Mouse (Mus musculus) embryonic facial prominence, embryonic 13.5 days (tissue): ENCODE measurements at regions not wholly inside any gene's neighbourhood (a gene's known extent, or its start where the extent isn't known, plus 50 kb on each side); places are given as distances from the start of the nearest gene placed in this dataset.

Source experiments
- ATAC-seq: fragments of 200-750 bp; cut with Nextera tagmentation; 2 replicates; pipeline ENCODE4 v1.8.0; 2017; ENCODE audit warnings: low read depth; ENCODE audit not compliant: insufficient number of reproducible peaks, insufficient read depth, low FRiP score, low TSS enrichment
- H3K27ac ChIP-seq: fragments of 300-500 bp; sonication (generic); 2 replicates; pipeline ENCODE4 v1.5.1; 2015; ENCODE audit warnings: moderate library complexity, mild to moderate bottlenecking, inconsistent platforms
- H3K27me3 ChIP-seq: fragments of 300-500 bp; sonication (generic); 2 replicates; pipeline ENCODE4 v1.6.1; 2015; ENCODE audit warnings: mild to moderate bottlenecking, inconsistent platforms
- H3K36me3 ChIP-seq: fragments of 300-500 bp; sonication (generic); 2 replicates; pipeline ENCODE4 v1.6.1; 2015; ENCODE audit warnings: mild to moderate bottlenecking, inconsistent platforms
- H3K4me1 ChIP-seq: fragments of 300-500 bp; sonication (generic); 2 replicates; pipeline ENCODE4 v1.6.1; 2015; ENCODE audit warnings: inconsistent platforms
- H3K4me2 ChIP-seq: fragments of 300-500 bp; sonication (generic); 2 replicates; pipeline ENCODE4 v1.6.1; 2015; ENCODE audit warnings: moderate library complexity, mild to moderate bottlenecking, inconsistent platforms
- H3K4me3 ChIP-seq: fragments of 300-500 bp; sonication (generic); 2 replicates; pipeline ENCODE4 v1.5.1; 2015; ENCODE audit warnings: mild to moderate bottlenecking, inconsistent platforms
- H3K9ac ChIP-seq: fragments of 300-500 bp; sonication (generic); 2 replicates; pipeline ENCODE4 v1.6.1; 2015; ENCODE audit warnings: mild to moderate bottlenecking, inconsistent platforms
- H3K9me3 ChIP-seq: fragments of 300-500 bp; sonication (generic); 2 replicates; pipeline ENCODE4 v1.6.1; 2016; ENCODE audit warnings: inconsistent platforms
- WGBS: fragments of 180-500 bp; shearing (Covaris S2); methylation state at CpG from one replicate; pipeline ENCODE4 v1.1.7; 2015; ENCODE audit warnings: mixed read lengths; 5-methylcytosine and 5-hydroxymethylcytosine counted together

- Histone ChIP-seq H3K36me3 (no peaks in the 10 kb centered on the region), H3K27me3 (no peaks in the 10 kb centered on the region), H3K27ac (no peak overlapping the region), H3K4me2 (no peak overlapping the region), H3K9me3 (no peaks in the 10 kb centered on the region), H3K4me3 (no peak overlapping the region), H3K4me1 (no peaks in the 10 kb centered on the region), H3K9ac (no peak overlapping the region)
- WGBS: 73% methylated on average over 3 of the region's 3 CpGs
- ATAC-seq: no peak
Observed at GRCm38 (mm10) chr13:115535900-115536299, 434.1 kb upstream of the Itga1 start.

GRCm38 (mm10) chr13:115513914-115514313 lies 412.1 kb upstream of the Itga1 start:
- no peak overlapping the region for H3K4me2 ChIP-seq
- 64% methylated on average over 8 of the region's 8 CpGs for WGBS
- no peaks in the 10 kb centered on the region for H3K4me1 ChIP-seq
- H3K9ac ChIP-seq: no peak overlapping the region
- H3K9me3 ChIP-seq: no peaks in the 10 kb centered on the region
- no peak for ATAC-seq
- H3K27me3 ChIP-seq: no peaks in the 10 kb centered on the region
- H3K4me3 ChIP-seq: no peak overlapping the region
- H3K36me3 ChIP-seq: no peaks in the 10 kb centered on the region
- no peak overlapping the region for H3K27ac ChIP-seq

- Histone ChIP-seq H3K4me3 (no peak overlapping the region), H3K9ac (no peak overlapping the region), H3K27me3 (no peaks in the 10 kb centered on the region), H3K9me3 (no peaks in the 10 kb centered on the region), H3K4me2 (no peak overlapping the region), H3K27ac (no peak overlapping the region), H3K36me3 (no peaks in the 10 kb centered on the region), H3K4me1 (no peaks in the 10 kb centered on the region)
- ATAC-seq: no peak
Observed at GRCm38 (mm10) chr13:115512214-115512613, 410.4 kb upstream of the Itga1 start.

- no peak overlapping the region for H3K27ac ChIP-seq
- ATAC-seq: no peak
- H3K27me3 ChIP-seq: no peaks in the 10 kb centered on the region
- no peak overlapping the region for H3K4me2 ChIP-seq
- no peak overlapping the region for H3K9ac ChIP-seq
- WGBS: 85% methylated on average over 3 of the region's 3 CpGs
- H3K9me3 ChIP-seq: peaks cover 5% of the 10 kb centered on the region
- H3K4me3 ChIP-seq: no peak overlapping the region
- no peaks in the 10 kb centered on the region for H3K36me3 ChIP-seq
- no peaks in the 10 kb centered on the region for H3K4me1 ChIP-seq
Observed at GRCm38 (mm10) chr13:115508646-115509045, 406.9 kb upstream of the Itga1 start.

GRCm38 (mm10) chr13:115494399-115494798 lies 392.6 kb upstream of the Itga1 start:
- Histone ChIP-seq H3K4me3 (no peak overlapping the region), H3K36me3 (no peaks in the 10 kb centered on the region), H3K4me2 (no peak overlapping the region), H3K4me1 (no peaks in the 10 kb centered on the region), H3K27ac (no peak overlapping the region), H3K9me3 (no peaks in the 10 kb centered on the region), H3K27me3 (no peaks in the 10 kb centered on the region), H3K9ac (no peak overlapping the region)
- 80% methylated on average over 4 of the region's 4 CpGs for WGBS
- no peak for ATAC-seq

GRCm38 (mm10) chr13:115475861-115476260 lies 374.1 kb upstream of the Itga1 start:
- Histone ChIP-seq H3K9me3 (no peaks in the 10 kb centered on the region), H3K27me3 (no peaks in the 10 kb centered on the region), H3K4me3 (no peak overlapping the region), H3K4me2 (no peak overlapping the region), H3K4me1 (no peaks in the 10 kb centered on the region), H3K36me3 (no peaks in the 10 kb centered on the region), H3K9ac (no peak overlapping the region), H3K27ac (no peak overlapping the region)
- WGBS: 36% methylated on average over 2 of the region's 2 CpGs
- ATAC-seq: no peak

- no peaks in the 10 kb centered on the region for H3K27me3 ChIP-seq
- H3K9me3 ChIP-seq: no peaks in the 10 kb centered on the region
- no peaks in the 10 kb centered on the region for H3K36me3 ChIP-seq
- H3K4me1 ChIP-seq: no peaks in the 10 kb centered on the region
- WGBS: 83% methylated on average over 6 of the region's 6 CpGs
- ATAC-seq: no peak
- no peak overlapping the region for H3K4me3 ChIP-seq
- H3K9ac ChIP-seq: no peak overlapping the region
- no peak overlapping the region for H3K27ac ChIP-seq
- no peak overlapping the region for H3K4me2 ChIP-seq
Observed at GRCm38 (mm10) chr13:115465689-115466088, 363.9 kb upstream of the Itga1 start.

GRCm38 (mm10) chr13:115451244-115451643 lies 349.5 kb upstream of the Itga1 start:
- 12% methylated on average over 1 of the region's 1 CpGs for WGBS
- Histone ChIP-seq H3K36me3 (no peaks in the 10 kb centered on the region), H3K27me3 (no peaks in the 10 kb centered on the region), H3K4me2 (no peak overlapping the region), H3K4me1 (no peaks in the 10 kb centered on the region), H3K4me3 (no peak overlapping the region), H3K9me3 (no peaks in the 10 kb centered on the region), H3K27ac (no peak overlapping the region), H3K9ac (no peak overlapping the region)
- no peak for ATAC-seq

GRCm38 (mm10) chr13:115427091-115428033 lies 325.6 kb upstream of the Itga1 start:
- 66% methylated on average over 12 of the region's 12 CpGs for WGBS
- Histone ChIP-seq H3K4me2 (no peak overlapping the region), H3K27ac (no peak overlapping the region), H3K9me3 (no peaks in the 10 kb centered on the region), H3K9ac (no peak overlapping the region), H3K27me3 (no peaks in the 10 kb centered on the region), H3K4me3 (no peak overlapping the region), H3K4me1 (no peaks in the 10 kb centered on the region), H3K36me3 (no peaks in the 10 kb centered on the region)
- no peak for ATAC-seq

GRCm38 (mm10) chr13:115425610-115426562 lies 324.1 kb upstream of the Itga1 start:
- H3K27ac ChIP-seq: no peak overlapping the region
- H3K4me2 ChIP-seq: no peak overlapping the region
- WGBS: 67% methylated on average over 8 of the region's 8 CpGs
- H3K4me1 ChIP-seq: no peaks in the 10 kb centered on the region
- no peak overlapping the region for H3K9ac ChIP-seq
- H3K27me3 ChIP-seq: no peaks in the 10 kb centered on the region
- no peak for ATAC-seq
- no peaks in the 10 kb centered on the region for H3K9me3 ChIP-seq
- H3K36me3 ChIP-seq: no peaks in the 10 kb centered on the region
- no peak overlapping the region for H3K4me3 ChIP-seq

- Histone ChIP-seq H3K4me3 (no peak overlapping the region), H3K4me1 (no peaks in the 10 kb centered on the region), H3K27me3 (no peaks in the 10 kb centered on the region), H3K36me3 (no peaks in the 10 kb centered on the region), H3K9me3 (no peaks in the 10 kb centered on the region), H3K9ac (no peak overlapping the region), H3K27ac (no peak overlapping the region), H3K4me2 (no peak overlapping the region)
- ATAC-seq: no peak
- WGBS: 80% methylated on average over 3 of the region's 3 CpGs
Observed at GRCm38 (mm10) chr13:115423761-115424160, 322.0 kb upstream of the Itga1 start.
